Mouse (Mus musculus) lung, embryonic 16.5 days (tissue): Measurements from ENCODE around the gene Tuba1a. TPM values are rescaled to one million over a fixed set of nuclear protein-coding genes. Genes with fewer than 3 reads are reported as not detected.
A peak's percentile ranks its signal among the peaks of the same experiment; 100 is the strongest.
"Not testable (repeated sequence)": the region's sequence is repeated elsewhere in the genome, so short reads cannot be mapped to it uniquely, and the experiment has no call there.

ENCODE experiments used
- ATAC-seq: fragments of 200-750 bp; cut with Nextera tagmentation; 2 replicates; pipeline ENCODE4 v1.8.0; 2017; ENCODE audit warnings: low read depth, mild to moderate bottlenecking, moderate library complexity
- H3K27ac ChIP-seq: fragments of 300-500 bp; sonication (generic); 2 replicates; pipeline ENCODE4 v1.5.1; 2014; ENCODE audit warnings: mild to moderate bottlenecking, control low read depth, low read length
- H3K27me3 ChIP-seq: fragments of 300-500 bp; sonication (generic); 2 replicates; pipeline ENCODE4 v1.6.1; 2014; ENCODE audit warnings: low read depth, low read length, mixed read lengths; ENCODE audit not compliant: control insufficient read depth, insufficient read depth
- H3K36me3 ChIP-seq: fragments of 300-500 bp; sonication (generic); 2 replicates; pipeline ENCODE4 v1.6.1; 2014; ENCODE audit warnings: low read length; ENCODE audit not compliant: control insufficient read depth, insufficient read depth
- H3K4me1 ChIP-seq: fragments of 300-500 bp; sonication (generic); replicated peaks from 2 replicates; pipeline ENCODE4 v1.6.1; 2014; ENCODE audit warnings: low read length, mixed read lengths; ENCODE audit not compliant: control insufficient read depth, insufficient read depth
- H3K4me2 ChIP-seq: fragments of 300-500 bp; sonication (generic); 2 replicates; pipeline ENCODE4 v1.6.1; 2014; ENCODE audit warnings: low read depth, low read length, control low read depth
- H3K4me3 ChIP-seq: fragments of 300-500 bp; sonication (generic); 2 replicates; pipeline ENCODE4 v1.5.1; 2014; ENCODE audit warnings: mild to moderate bottlenecking, low read length, control low read depth
- H3K9ac ChIP-seq: fragments of 300-500 bp; sonication (generic); 2 replicates; pipeline ENCODE4 v1.6.1; 2014; ENCODE audit warnings: low read length, control low read depth
- H3K9me3 ChIP-seq: fragments of 300-500 bp; sonication (generic); 2 replicates; pipeline ENCODE4 v1.6.1; 2016; ENCODE audit warnings: low read length; ENCODE audit not compliant: control insufficient read depth
- WGBS: fragments of 180-500 bp; shearing (Covaris S2); extraction: QIAGEN DNeasy Blood & Tissue Kit; methylation state at CpG from one replicate; pipeline ENCODE4 v1.1.7; 2014; 5-methylcytosine and 5-hydroxymethylcytosine counted together
- polyA plus RNA-seq: library from polyadenylated mRNA; unstranded; fragments of >200 nt; fragmentation: Nextera tagmentation; extraction: Ambion mirVana; gene quantifications from 2 replicates; pipeline ENCODE4 v1.2.1, GENCODE M21; 2015

The Tuba1a gene
- polyA plus RNA-seq, 1 experiment from 2014 or later: 906 TPM

DNA sequence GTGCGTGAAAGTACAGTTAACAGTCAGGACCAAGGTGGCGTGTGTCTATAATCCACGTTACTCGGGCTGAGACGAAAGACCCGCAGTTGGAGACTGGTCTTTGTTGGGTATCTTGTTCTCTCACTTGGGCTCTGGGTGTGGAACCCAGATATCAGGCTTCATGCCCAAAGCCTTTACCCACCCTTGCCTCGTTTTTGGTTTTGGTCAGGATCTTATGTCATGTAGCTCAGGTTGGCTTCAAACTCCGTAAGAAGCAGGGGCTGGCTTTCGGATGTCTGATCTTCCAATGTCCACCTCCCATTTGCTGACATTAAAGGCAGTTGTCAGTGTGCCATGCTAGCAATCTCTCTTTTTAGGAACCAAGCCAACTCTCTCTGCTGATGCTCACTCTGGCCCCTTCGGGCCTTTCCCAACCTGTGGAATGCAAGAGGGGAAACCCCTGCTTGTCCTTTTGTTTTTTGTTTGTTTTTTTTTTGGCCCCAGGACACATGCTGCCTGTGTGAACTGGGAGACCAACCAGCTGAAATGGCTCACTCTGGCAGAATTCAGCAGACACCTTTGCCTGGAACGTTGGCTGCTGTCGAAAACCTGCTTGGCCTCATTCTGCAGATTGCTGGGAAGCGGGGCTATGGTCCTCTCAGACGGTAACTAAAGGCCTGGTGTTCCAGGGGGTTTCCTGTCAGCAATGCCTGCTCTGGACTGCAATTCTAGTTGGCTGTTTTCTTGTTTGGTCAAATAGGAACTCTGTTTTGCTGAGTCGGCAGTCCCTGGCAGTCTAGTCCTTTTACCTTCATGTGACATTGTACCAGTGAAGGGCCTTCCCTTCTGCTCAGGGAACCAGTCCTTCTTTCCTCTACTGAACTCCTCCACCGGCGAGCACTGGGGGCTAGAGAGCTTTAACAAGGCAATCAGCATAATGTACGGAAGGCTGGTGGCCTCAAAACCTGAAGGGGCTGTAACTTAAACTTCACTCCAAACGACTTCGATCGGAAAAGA is 23.6 kb upstream of the Tuba1a start:
- Histone ChIP-seq H3K4me2 (peak overlapping the region; percentile 22; the same call in 1 of the 2 replicates), H3K27ac (peak overlapping the region; percentile 47; the same call in 1 of the 2 replicates), H3K9me3 (no peaks in the 10 kb centered on the region), H3K9ac (peak overlapping the region; percentile 49; the same call in 1 of the 2 replicates), H3K4me1 (peaks cover 14% of the 10 kb centered on the region), H3K4me3 (no peak overlapping the region), H3K27me3 (no peaks in the 10 kb centered on the region), H3K36me3 (no peaks in the 10 kb centered on the region)
- WGBS: 60% methylated on average over 21 of the region's 21 CpGs
- ATAC-seq: no peak

DNA sequence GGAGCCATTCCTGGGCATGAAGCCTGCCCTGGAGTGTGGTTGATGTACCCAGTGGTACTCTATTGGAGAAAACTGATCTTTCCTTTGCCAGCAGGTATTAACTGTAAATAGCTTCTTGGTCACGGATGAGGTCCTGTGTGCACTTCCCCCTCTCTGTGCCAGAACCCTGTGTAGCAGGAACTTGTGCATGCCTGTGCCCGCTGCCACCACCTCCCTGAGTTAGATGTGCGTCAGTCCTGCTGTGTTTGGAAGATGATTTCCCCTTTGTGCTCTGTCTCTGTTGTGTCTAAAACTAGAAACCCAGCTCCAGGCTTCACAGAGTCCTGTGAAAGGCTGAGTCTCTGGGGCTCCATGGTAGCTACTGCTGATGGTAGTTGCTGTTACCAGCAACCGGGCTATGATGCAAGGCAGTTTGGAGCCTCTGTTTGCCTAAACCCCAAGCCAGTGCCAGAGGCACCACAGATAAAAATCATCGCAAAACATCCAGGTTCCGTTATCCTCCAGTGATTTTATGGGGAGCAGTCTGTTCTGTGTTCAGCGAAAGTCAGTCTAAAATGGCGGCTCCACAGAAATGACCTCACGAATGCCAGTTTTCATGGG is 19.6 kb upstream of the Tuba1a start:
- Histone ChIP-seq H3K4me2 (no peak overlapping the region), H3K9me3 (no peaks in the 10 kb centered on the region), H3K27me3 (no peaks in the 10 kb centered on the region), H3K4me3 (no peak overlapping the region), H3K9ac (no peak overlapping the region), H3K36me3 (no peaks in the 10 kb centered on the region), H3K27ac (no peak overlapping the region), H3K4me1 (peaks cover 30% of the 10 kb centered on the region)
- ATAC-seq: no peak
- WGBS: 84% methylated on average over 9 of the region's 9 CpGs

DNA sequence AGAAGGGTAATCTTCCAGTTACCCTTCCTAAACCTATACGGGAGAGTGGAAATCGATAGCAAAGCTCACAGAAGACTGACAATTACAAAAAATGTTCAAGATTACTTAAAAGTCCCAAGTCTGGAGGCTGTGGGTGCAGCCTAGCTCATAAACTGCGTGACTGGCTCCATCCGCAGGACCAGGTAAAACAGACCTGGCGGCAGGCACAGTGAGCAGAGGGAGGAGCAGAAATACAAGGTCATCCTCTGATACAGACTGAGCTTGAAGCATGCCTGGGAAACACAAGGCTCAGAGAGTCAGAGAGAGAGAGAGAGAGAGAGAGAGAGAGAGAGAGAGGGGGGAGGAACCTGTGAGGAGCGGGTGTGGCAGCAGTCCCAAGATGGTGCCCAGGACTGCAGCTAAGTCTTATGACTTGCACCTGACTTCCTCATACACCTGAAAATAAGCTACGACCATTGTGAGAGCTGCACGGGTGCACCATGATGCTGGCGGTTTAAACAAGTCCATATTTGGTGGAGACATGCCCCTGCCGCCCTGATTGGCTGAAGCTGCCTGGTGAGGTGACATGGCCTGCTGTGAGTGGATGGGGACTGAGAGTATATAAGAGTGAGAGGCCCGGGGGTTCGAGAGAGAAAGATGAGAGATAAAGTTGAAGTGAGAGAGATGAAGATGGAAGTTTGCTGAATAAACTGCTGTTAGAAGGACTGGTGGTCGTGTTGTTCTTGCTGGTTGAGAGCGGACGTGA is 18.2 kb upstream of the Tuba1a start:
- not testable (repeated sequence) for H3K27me3 ChIP-seq, ATAC-seq, H3K9ac ChIP-seq, H3K4me3 ChIP-seq, H3K4me2 ChIP-seq, H3K36me3 ChIP-seq, H3K27ac ChIP-seq, H3K9me3 ChIP-seq
- peaks cover 17% of the 10 kb centered on the region for H3K4me1 ChIP-seq
- WGBS: 56% methylated on average over 15 of the region's 15 CpGs

GRCm38 (mm10) chr15:98971111-98971510 is 17.6 kb upstream of the Tuba1a start:
- Histone ChIP-seq H3K4me1 (peaks cover 17% of the 10 kb centered on the region), H3K27me3 (no peaks in the 10 kb centered on the region), H3K4me3 (no peak overlapping the region), H3K9me3 (no peaks in the 10 kb centered on the region), H3K27ac (no peak overlapping the region), H3K9ac (no peak overlapping the region), H3K4me2 (no peak overlapping the region), H3K36me3 (no peaks in the 10 kb centered on the region)
- WGBS: 28% methylated on average over 4 of the region's 4 CpGs
- no peak for ATAC-seq

- Histone ChIP-seq H3K9me3 (no peaks in the 10 kb centered on the region), H3K36me3 (no peaks in the 10 kb centered on the region), H3K4me1 (peaks cover 17% of the 10 kb centered on the region), H3K9ac (peak overlapping the region; percentile 6; the same call in 1 of the 2 replicates), H3K27me3 (no peaks in the 10 kb centered on the region), H3K4me2 (peak overlapping the region; percentile 5; the same call in 1 of the 2 replicates), H3K4me3 (no peak overlapping the region), H3K27ac (peak overlapping the region; percentile 26)
- WGBS: 20% methylated on average over 16 of the region's 16 CpGs
- peak; percentile 30 for ATAC-seq
These were observed 16.0 kb upstream of the Tuba1a start for GRCm38 (mm10) chr15:98969372-98970101.

- H3K9ac ChIP-seq: peak overlapping the region; percentile 37; the same call in 1 of the 2 replicates
- peaks cover 17% of the 10 kb centered on the region for H3K4me1 ChIP-seq
- H3K4me2 ChIP-seq: peak overlapping the region; percentile 2; the same call in 1 of the 2 replicates
- H3K4me3 ChIP-seq: no peak overlapping the region
- no peaks in the 10 kb centered on the region for H3K27me3 ChIP-seq
- peak; percentile 80; the same call in 1 of the 2 replicates for ATAC-seq
- H3K9me3 ChIP-seq: 0 out of 2 replicates have a peak, but pooled peaks cover 3% of the 10 kb centered on the region
- H3K36me3 ChIP-seq: no peaks in the 10 kb centered on the region
- 13% methylated on average over 12 of the region's 12 CpGs for WGBS
- peak overlapping the region; percentile 23; the same call in 1 of the 2 replicates for H3K27ac ChIP-seq
These were observed 15.3 kb upstream of the Tuba1a start for GRCm38 (mm10) chr15:98968701-98969371.

DNA sequence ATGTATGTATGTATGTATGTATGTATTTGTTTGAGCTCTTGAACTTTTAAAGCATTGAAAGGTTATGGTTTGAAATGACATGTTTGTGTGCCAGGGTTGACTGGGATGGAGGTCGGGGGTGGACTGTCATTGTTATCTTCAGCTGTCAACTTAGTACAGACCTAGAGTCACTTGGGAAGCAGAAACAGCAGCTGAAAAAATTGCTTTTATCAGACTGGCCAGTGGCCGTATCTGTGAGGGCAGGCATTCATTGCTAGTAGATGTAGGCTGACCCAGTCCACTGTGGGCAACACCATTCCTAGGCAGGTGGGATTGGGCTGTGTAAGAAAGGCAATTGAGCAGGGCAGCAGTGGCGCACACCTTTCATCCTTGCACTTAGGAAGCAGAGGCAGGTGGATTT is 6.0 kb upstream of the Tuba1a start:
- H3K4me2 ChIP-seq: no peak overlapping the region
- H3K4me3 ChIP-seq: no peak overlapping the region
- H3K9me3 ChIP-seq: 0 out of 2 replicates have a peak, but pooled peaks cover 3% of the 10 kb centered on the region
- H3K36me3 ChIP-seq: no peaks in the 10 kb centered on the region
- 63% methylated on average over 3 of the region's 3 CpGs for WGBS
- no peak overlapping the region for H3K9ac ChIP-seq
- peaks cover 2% of the 10 kb centered on the region; the same call in 1 of the 2 replicates for H3K4me1 ChIP-seq
- no peak overlapping the region for H3K27ac ChIP-seq
- ATAC-seq: no peak
- H3K27me3 ChIP-seq: no peaks in the 10 kb centered on the region

DNA sequence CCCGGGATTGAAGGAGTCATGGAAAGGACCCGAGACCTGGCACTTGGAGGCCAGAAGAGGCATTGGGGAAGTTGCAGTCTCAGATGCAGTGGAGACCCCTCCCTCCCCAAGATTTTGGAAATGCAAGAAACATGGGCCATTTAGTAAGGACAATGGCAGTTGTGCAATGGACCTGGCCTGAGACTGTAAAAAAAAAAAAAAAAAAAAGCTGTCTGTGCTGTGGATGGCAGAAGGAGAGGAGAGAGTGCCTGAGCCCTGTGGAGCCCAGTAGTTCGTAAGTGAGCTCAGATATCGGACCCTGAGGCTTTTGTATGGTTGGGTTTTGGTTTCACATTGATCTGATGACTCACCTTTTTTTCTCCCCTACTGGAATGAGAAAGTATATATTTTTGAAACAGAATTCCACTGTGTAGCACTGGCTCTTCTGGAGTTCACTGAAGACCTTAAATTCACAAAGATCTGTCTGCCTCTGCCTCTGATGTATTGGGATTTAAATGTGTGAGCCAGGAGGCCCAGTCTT is 5.5 kb upstream of the Tuba1a start:
- no peak overlapping the region for H3K4me3 ChIP-seq
- ATAC-seq: no peak
- H3K27me3 ChIP-seq: no peaks in the 10 kb centered on the region
- no peak overlapping the region for H3K9ac ChIP-seq
- no peak overlapping the region for H3K27ac ChIP-seq
- WGBS: 86% methylated on average over 4 of the region's 4 CpGs
- 0 out of 2 replicates have a peak, but pooled peaks cover 2% of the 10 kb centered on the region for H3K9me3 ChIP-seq
- no peaks in the 10 kb centered on the region for H3K36me3 ChIP-seq
- no peak overlapping the region for H3K4me2 ChIP-seq
- H3K4me1 ChIP-seq: peaks cover 2% of the 10 kb centered on the region; the same call in 1 of the 2 replicates
